In genomic region chr10:78260916-78261650, GRCm38 (mm10) we compare ENCODE assay signal across 16 mouse cellular contexts. TPM values are rescaled to one million over a fixed set of nuclear protein-coding genes. Genes with fewer than 3 reads are reported as not detected.
DNase-seq lines count a peak whose midpoint lies in the region; ATAC-seq and TF ChIP-seq lines count a peak whose summit lies in the region.
"Had no signal": no experiment of that assay in that cellular context is flagged by ENCODE, and none has a peak within 500 bp of the region (broad histone marks: within the 10 kb centered on the region; RNA-seq: fewer than 3 reads in every experiment).

No protein-coding gene starts in this region.

- H3K4me3 ChIP-seq in embryonic facial prominence, embryonic 13.5 days = no peak overlapping the region
- no peak overlapping the region for H3K4me3 ChIP-seq in embryonic facial prominence, embryonic 10.5 days
- no peak overlapping the region for H3K4me3 ChIP-seq in intestine, postnatal 0 days (ENCODE audit: low read depth, low read length)
- H3K4me3 ChIP-seq in intestine, embryonic 16.5 days (ENCODE audit: low read length) = no peak overlapping the region
- no peak overlapping the region for H3K4me3 ChIP-seq in embryonic facial prominence, embryonic 15.5 days (replicated peaks)
- H3K4me3 ChIP-seq in forebrain, embryonic 14.5 days (ENCODE audit: low read depth, low read length) = no peak overlapping the region
- H3K4me3 ChIP-seq: forebrain, embryonic 15.5 days; heart, embryonic 15.5 days; limb, embryonic 13.5 days; megakaryocyte, embryonic 14.5 days; myocyte had no signal

- 63% methylated on average over 7 of the region's 7 CpGs for WGBS in embryonic facial prominence, embryonic 13.5 days
- WGBS in embryonic facial prominence, embryonic 10.5 days = 70% methylated on average over 7 of the region's 7 CpGs
- WGBS in intestine, postnatal 0 days = 70% methylated on average over 7 of the region's 7 CpGs
- 73% methylated on average over 7 of the region's 7 CpGs for WGBS in intestine, embryonic 16.5 days
- WGBS in embryonic facial prominence, embryonic 15.5 days = 61% methylated on average over 7 of the region's 7 CpGs
- WGBS in forebrain, embryonic 14.5 days = 67% methylated on average over 7 of the region's 7 CpGs

- peak overlapping the region; percentile 49; the same call in 1 of the 2 replicates for H3K9ac ChIP-seq in embryonic facial prominence, embryonic 13.5 days
- H3K9ac ChIP-seq in intestine, postnatal 0 days (ENCODE audit: low read depth, low read length) = no peak overlapping the region
- H3K9ac ChIP-seq in intestine, embryonic 16.5 days (ENCODE audit: low read depth, low read length) = no peak overlapping the region
- no peak overlapping the region for H3K9ac ChIP-seq in embryonic facial prominence, embryonic 15.5 days
- no peak overlapping the region for H3K9ac ChIP-seq in forebrain, embryonic 14.5 days (ENCODE audit: low read length)
- H3K9ac ChIP-seq: forebrain, embryonic 15.5 days; heart, embryonic 15.5 days; limb, embryonic 13.5 days; lung, embryonic 14.5 days had no signal

- no peak for TF ChIP-seq CTCF in intestine, postnatal 0 days (IDR thresholded peaks at IDR 0.05; ENCODE audit: low read depth)

- H3K4me1 ChIP-seq in embryonic facial prominence, embryonic 13.5 days = peaks cover 13% of the 10 kb centered on the region
- H3K4me1 ChIP-seq in embryonic facial prominence, embryonic 10.5 days = 0 out of 2 replicates have a peak, but pooled peaks cover 7% of the 10 kb centered on the region
- no peaks in the 10 kb centered on the region for H3K4me1 ChIP-seq in intestine, postnatal 0 days (replicated peaks; ENCODE audit: control insufficient read depth, insufficient read depth, low read length)
- no peaks in the 10 kb centered on the region for H3K4me1 ChIP-seq in intestine, embryonic 16.5 days (ENCODE audit: control insufficient read depth, insufficient read depth, low read length)
- peaks cover 8% of the 10 kb centered on the region; the same call in 1 of the 2 replicates for H3K4me1 ChIP-seq in embryonic facial prominence, embryonic 15.5 days
- H3K4me1 ChIP-seq in forebrain, embryonic 14.5 days (ENCODE audit: control insufficient read depth, insufficient read depth, low read length) = no peaks in the 10 kb centered on the region

- no peaks in the 10 kb centered on the region for H3K36me3 ChIP-seq in embryonic facial prominence, embryonic 13.5 days
- no peaks in the 10 kb centered on the region for H3K36me3 ChIP-seq in embryonic facial prominence, embryonic 10.5 days (replicated peaks)
- no peaks in the 10 kb centered on the region for H3K36me3 ChIP-seq in intestine, postnatal 0 days (ENCODE audit: control insufficient read depth, insufficient read depth)
- H3K36me3 ChIP-seq in intestine, embryonic 16.5 days (ENCODE audit: control insufficient read depth, insufficient read depth, low read length) = no peaks in the 10 kb centered on the region
- no peaks in the 10 kb centered on the region for H3K36me3 ChIP-seq in embryonic facial prominence, embryonic 15.5 days
- H3K36me3 ChIP-seq in forebrain, embryonic 14.5 days (ENCODE audit: control insufficient read depth, insufficient read depth, low read length) = no peaks in the 10 kb centered on the region
- H3K36me3 ChIP-seq: forebrain, embryonic 15.5 days; heart, embryonic 15.5 days; limb, embryonic 13.5 days had no signal

- no peak overlapping the region for H3K4me2 ChIP-seq in embryonic facial prominence, embryonic 13.5 days
- H3K4me2 ChIP-seq in intestine, postnatal 0 days (replicated peaks; ENCODE audit: low read depth) = no peak overlapping the region
- H3K4me2 ChIP-seq in intestine, embryonic 16.5 days (ENCODE audit: low read depth, low read length) = no peak overlapping the region
- H3K4me2 ChIP-seq in embryonic facial prominence, embryonic 15.5 days (replicated peaks) = no peak overlapping the region
- H3K4me2 ChIP-seq in forebrain, embryonic 14.5 days (ENCODE audit: low read length) = no peak overlapping the region
- H3K4me2 ChIP-seq: forebrain, embryonic 15.5 days; heart, embryonic 15.5 days; limb, embryonic 13.5 days; lung, embryonic 14.5 days had no signal

- no peaks in the 10 kb centered on the region for H3K9me3 ChIP-seq in embryonic facial prominence, embryonic 13.5 days
- H3K9me3 ChIP-seq in embryonic facial prominence, embryonic 10.5 days = no peaks in the 10 kb centered on the region
- 0 out of 2 replicates have a peak, but pooled peaks cover 3% of the 10 kb centered on the region for H3K9me3 ChIP-seq in intestine, postnatal 0 days (ENCODE audit: control insufficient read depth)
- H3K9me3 ChIP-seq in intestine, embryonic 16.5 days (ENCODE audit: control insufficient read depth, low read length) = no peaks in the 10 kb centered on the region
- H3K9me3 ChIP-seq in embryonic facial prominence, embryonic 15.5 days (replicated peaks) = no peaks in the 10 kb centered on the region
- H3K9me3 ChIP-seq in forebrain, embryonic 14.5 days (replicated peaks; ENCODE audit: control insufficient read depth, low read length) = no peaks in the 10 kb centered on the region
- H3K9me3 ChIP-seq: forebrain, embryonic 15.5 days; heart, embryonic 15.5 days; limb, embryonic 13.5 days had no signal

- ATAC-seq in embryonic facial prominence, embryonic 13.5 days (ENCODE audit: insufficient number of reproducible peaks, insufficient read depth, low FRiP score, low TSS enrichment, low read depth) = no peak
- ATAC-seq in intestine, postnatal 0 days = 0 out of 2 replicates have a peak, but pooled peaks have one; percentile 15
- ATAC-seq in intestine, embryonic 16.5 days = no peak
- peak; percentile 51; the same call in 1 of the 2 replicates for ATAC-seq in embryonic facial prominence, embryonic 15.5 days (ENCODE audit: insufficient number of reproducible peaks, low FRiP score, low TSS enrichment, low read depth)
- ATAC-seq in megakaryocyte, adult 5-6 weeks (ENCODE audit: poor library complexity, severe bottlenecking) = no peak
- ATAC-seq in forebrain, embryonic 14.5 days = no peak
- ATAC-seq: forebrain, embryonic 15.5 days; inflammation-experienced regulatory T-cells, adult 6 months had no signal

- DNase-seq in embryonic facial prominence, embryonic 10.5 days (ENCODE audit: low spot score) = no peak
- peak; percentile 67 for DNase-seq in brain, adult 2 months (ENCODE audit: low read depth, low spot score)
- no peak for DNase-seq in forebrain, embryonic 14.5 days (ENCODE audit: low spot score)
- DNase-seq: right cerebral cortex, postnatal 4 days had no signal

- no peak overlapping the region for H3K27ac ChIP-seq in embryonic facial prominence, embryonic 13.5 days
- H3K27ac ChIP-seq in embryonic facial prominence, embryonic 10.5 days (replicated peaks) = no peak overlapping the region
- H3K27ac ChIP-seq in intestine, postnatal 0 days (ENCODE audit: low read depth, low read length) = no peak overlapping the region
- H3K27ac ChIP-seq in intestine, embryonic 16.5 days (ENCODE audit: low read length) = no peak overlapping the region
- H3K27ac ChIP-seq in embryonic facial prominence, embryonic 15.5 days (replicated peaks) = no peak overlapping the region
- H3K27ac ChIP-seq in forebrain, embryonic 14.5 days (ENCODE audit: low read depth, low read length) = no peak overlapping the region
- H3K27ac ChIP-seq: forebrain, embryonic 15.5 days; heart, embryonic 15.5 days; limb, embryonic 13.5 days had no signal

- H3K27me3 ChIP-seq in embryonic facial prominence, embryonic 13.5 days = no peaks in the 10 kb centered on the region
- H3K27me3 ChIP-seq in embryonic facial prominence, embryonic 10.5 days (replicated peaks; ENCODE audit: low read depth, poor library complexity, severe bottlenecking) = no peaks in the 10 kb centered on the region
- no peaks in the 10 kb centered on the region for H3K27me3 ChIP-seq in intestine, postnatal 0 days (replicated peaks; ENCODE audit: control insufficient read depth, insufficient read depth, low read length)
- no peaks in the 10 kb centered on the region for H3K27me3 ChIP-seq in intestine, embryonic 16.5 days (replicated peaks; ENCODE audit: control insufficient read depth, insufficient read depth, low read length)
- no peaks in the 10 kb centered on the region for H3K27me3 ChIP-seq in embryonic facial prominence, embryonic 15.5 days
- H3K27me3 ChIP-seq in forebrain, embryonic 14.5 days (replicated peaks; ENCODE audit: control insufficient read depth, insufficient read depth, low read length) = no peaks in the 10 kb centered on the region
- H3K27me3 ChIP-seq: forebrain, embryonic 15.5 days; heart, embryonic 15.5 days; limb, embryonic 13.5 days had no signal

RNA-seq across cellular contexts. Expression of gene Trappc10, which starts 16.6 kb away (rescaled TPM):
- 12.0 and 14.5 TPM in 2 replicates for polyA plus RNA-seq in embryonic facial prominence, embryonic 13.5 days (2015; fragmentation: Nextera tagmentation; extraction: Ambion mirVana)
- polyA plus RNA-seq in embryonic facial prominence, embryonic 10.5 days (2016; fragmentation: Nextera tagmentation; extraction: Ambion mirVana) = 8.1 and 10.2 TPM in 2 replicates
- polyA plus RNA-seq in intestine, postnatal 0 days (2015; fragmentation: Nextera tagmentation; extraction: Ambion mirVana) = 28.1 and 32.1 TPM in 2 replicates
- polyA plus RNA-seq in intestine, embryonic 16.5 days (2015; fragmentation: Nextera tagmentation; extraction: Ambion mirVana) = 3.3 and 4.9 TPM in 2 replicates
- 15.8 and 16.1 TPM in 2 replicates for polyA plus RNA-seq in embryonic facial prominence, embryonic 15.5 days (2015; fragmentation: Nextera tagmentation; extraction: Ambion mirVana)
- total RNA-seq in megakaryocyte, adult 5-6 weeks (2015) = 26.1 and 37.9 TPM in 2 replicates
- 26.9 and 29.1 TPM in 2 replicates for total RNA-seq in megakaryocyte, adult 5-6 weeks (2017)
- polyA plus RNA-seq in forebrain, embryonic 14.5 days (2014; fragmentation: Nextera tagmentation; extraction: Ambion mirVana) = 19.9 and 22.5 TPM in 2 replicates

Comparison
In these comparisons a context has a peak if more than half of its experiments do, and no peak if none do; other contexts are left out.
1. ATAC-seq: peak in intestine, postnatal 0 days (single experiment) and embryonic facial prominence, embryonic 15.5 days (single experiment); none in embryonic facial prominence, embryonic 13.5 days (single experiment), intestine, embryonic 16.5 days (single experiment), megakaryocyte, adult 5-6 weeks (single experiment) and forebrain, embryonic 14.5 days (single experiment).